Mouse (Mus musculus) 3T3-L1 (cell line): ENCODE data around the gene Exoc3l.

Source experiments
- DNase-seq: peaks from one replicate; pipeline ENCODE4 v3.0.0-alpha.2; 2015; ENCODE audit warnings: low read depth, low spot score

Gene Exoc3l

GRCm38 (mm10) chr8:105268342-105269074 lies 27.4 kb downstream of the Exoc3l start:
- DNase-seq: no peak

GRCm38 (mm10) chr8:105266775-105267174 lies 29.1 kb downstream of the Exoc3l start:
- no peak for DNase-seq

GRCm38 (mm10) chr8:105265128-105265527 lies 30.8 kb downstream of the Exoc3l start:
- peak; percentile 82 for DNase-seq

- DNase-seq: peak; percentile 83
Measured at GRCm38 (mm10) chr8:105264024-105264982, 31.6 kb downstream of the Exoc3l start, which contains the start of the genes Tradd and Fbxl8. Gene Tradd (minus strand): TSS chr8:105264609. Gene Fbxl8 (plus strand): TSS chr8:105264648.

GRCm38 (mm10) chr8:105263244-105263912 lies 32.5 kb downstream of the Exoc3l start:
- peak; percentile 49 for DNase-seq

- peak; percentile 34 for DNase-seq
Measured at GRCm38 (mm10) chr8:105261326-105261980, 34.4 kb downstream of the Exoc3l start.

GRCm38 (mm10) chr8:105260371-105261099 lies 35.4 kb downstream of the Exoc3l start:
- no peak for DNase-seq

- DNase-seq: no peak
Measured at GRCm38 (mm10) chr8:105259721-105260320, 36.1 kb downstream of the Exoc3l start.

GRCm38 (mm10) chr8:105258911-105259720 lies 36.8 kb downstream of the Exoc3l start:
- DNase-seq: no peak

- DNase-seq: no peak
Measured at GRCm38 (mm10) chr8:105257318-105258114, 38.4 kb downstream of the Exoc3l start.

- peak; percentile 98 for DNase-seq
Measured at GRCm38 (mm10) chr8:105254966-105255350, 40.9 kb downstream of the Exoc3l start, which contains the start of gene B3gnt9. Gene B3gnt9 (minus strand): TSS chr8:105255153.

- peak; percentile 93 for DNase-seq
Measured at GRCm38 (mm10) chr8:105254152-105254965, 41.5 kb downstream of the Exoc3l start.

- no peak for DNase-seq
Measured at GRCm38 (mm10) chr8:105253766-105254151, 42.1 kb downstream of the Exoc3l start.

- peak; percentile 14 for DNase-seq
Measured at GRCm38 (mm10) chr8:105252680-105253537, 43.0 kb downstream of the Exoc3l start.

GRCm38 (mm10) chr8:105251954-105252353 lies 43.9 kb downstream of the Exoc3l start:
- DNase-seq: no peak

- DNase-seq: no peak
Measured at GRCm38 (mm10) chr8:105241016-105241415, 54.9 kb downstream of the Exoc3l start.
